Mouse (Mus musculus): ENCODE data around the gene Gm12166.
"Not testable (repeated sequence)": the region's sequence is repeated elsewhere in the genome, so short reads cannot be mapped to it uniquely, and the experiment has no call there.

The Gm12166 gene

GRCm38 (mm10) chr11:46054911-46055895, 3.1 kb upstream of the Gm12166 start:
- DNase-seq (ENCODE audit: low spot score): no peak

- no peak for DNase-seq (ENCODE audit: low spot score)
Observed at GRCm38 (mm10) chr11:46054311-46054710, 2.2 kb upstream of the Gm12166 start.

- not testable (repeated sequence) for DNase-seq (ENCODE audit: low spot score)
Observed at GRCm38 (mm10) chr11:46053457-46053856, 1.3 kb upstream of the Gm12166 start.

GRCm38 (mm10) chr11:46047264-46047663, 4.9 kb downstream of the Gm12166 start:
- no peak for DNase-seq (ENCODE audit: low spot score)

- no peak for DNase-seq (ENCODE audit: low spot score)
Observed at GRCm38 (mm10) chr11:46044781-46045180, 7.3 kb downstream of the Gm12166 start.

GRCm38 (mm10) chr11:46041607-46042267, 10.4 kb downstream of the Gm12166 start:
- DNase-seq (ENCODE audit: low spot score): no peak

- no peak for DNase-seq (ENCODE audit: low spot score)
Observed at GRCm38 (mm10) chr11:46040841-46041556, 11.1 kb downstream of the Gm12166 start.

- DNase-seq (ENCODE audit: low spot score): peak; percentile 60
Observed at GRCm38 (mm10) chr11:46039335-46039734, 12.8 kb downstream of the Gm12166 start.

GRCm38 (mm10) chr11:46038901-46039300, 13.2 kb downstream of the Gm12166 start:
- no peak for DNase-seq (ENCODE audit: low spot score)

- no peak for DNase-seq (ENCODE audit: low spot score)
Observed at GRCm38 (mm10) chr11:46036374-46036773, 15.7 kb downstream of the Gm12166 start.

- DNase-seq (ENCODE audit: low spot score): peak; percentile 25
Observed at GRCm38 (mm10) chr11:46032956-46033355, 19.2 kb downstream of the Gm12166 start.

GRCm38 (mm10) chr11:46031470-46031869, 20.7 kb downstream of the Gm12166 start:
- DNase-seq (ENCODE audit: low spot score): peak; percentile 15

- no peak for DNase-seq (ENCODE audit: low spot score)
Observed at GRCm38 (mm10) chr11:46030026-46030425, 22.1 kb downstream of the Gm12166 start.

- peak; percentile 25 for DNase-seq (ENCODE audit: low spot score)
Observed at GRCm38 (mm10) chr11:46029485-46029884, 22.6 kb downstream of the Gm12166 start.

- DNase-seq (ENCODE audit: low spot score): peak; percentile 22
Observed at GRCm38 (mm10) chr11:46027952-46028814, 23.9 kb downstream of the Gm12166 start.

- DNase-seq (ENCODE audit: low spot score): peak; percentile 50
Observed at GRCm38 (mm10) chr11:46025962-46026392, 26.1 kb downstream of the Gm12166 start.

- peak; percentile 14 for DNase-seq (ENCODE audit: low spot score)
Observed at GRCm38 (mm10) chr11:46022983-46023382, 29.1 kb downstream of the Gm12166 start.

GRCm38 (mm10) chr11:46021850-46022249, 30.3 kb downstream of the Gm12166 start:
- DNase-seq (ENCODE audit: low spot score): peak; percentile 21

- DNase-seq (ENCODE audit: low spot score): no peak
Observed at GRCm38 (mm10) chr11:46020246-46020645, 31.9 kb downstream of the Gm12166 start.

- DNase-seq (ENCODE audit: low spot score): peak; percentile 88
Observed at GRCm38 (mm10) chr11:46016061-46016460, 36.1 kb downstream of the Gm12166 start.

Measured in testis, postnatal 10 days (tissue).